In the genomic region with DNA sequence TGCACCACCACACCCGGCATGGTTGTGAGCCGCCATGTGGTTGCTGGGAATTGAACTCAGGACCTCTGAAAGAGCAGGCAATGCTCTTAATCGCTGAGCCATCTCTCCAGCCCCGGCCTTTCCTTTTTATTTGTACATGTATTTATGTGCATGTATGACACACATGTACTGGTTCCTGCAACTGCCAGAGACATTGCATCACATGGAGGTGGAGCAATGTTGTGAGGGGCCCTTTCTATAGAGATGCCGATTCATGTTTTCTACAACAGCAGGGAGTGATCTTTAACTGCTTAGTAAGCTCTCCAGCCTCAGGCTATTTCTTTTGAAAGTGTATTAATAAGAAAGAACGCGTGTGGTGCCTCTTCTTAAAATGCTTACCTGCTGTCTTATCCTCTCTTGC, we compare ENCODE assay signal across 18 mouse cellular contexts. TPM values are rescaled to one million over a fixed set of nuclear protein-coding genes. Genes with fewer than 3 reads are reported as not detected.
DNase-seq lines count a peak whose midpoint lies in the region; ATAC-seq and TF ChIP-seq lines count a peak whose summit lies in the region.
"Had no signal": no experiment of that assay in that cellular context is flagged by ENCODE, and none has a peak within 500 bp of the region (broad histone marks: within the 10 kb centered on the region; RNA-seq: fewer than 3 reads in every experiment).

No protein-coding gene starts in this region.

- H3K4me1 ChIP-seq in stomach, postnatal 0 days (replicated peaks; ENCODE audit: control insufficient read depth, insufficient read depth), result no peaks in the 10 kb centered on the region
- H3K4me1 ChIP-seq in midbrain, postnatal 0 days (ENCODE audit: insufficient read depth, low read length), result no peaks in the 10 kb centered on the region
- H3K4me1 ChIP-seq in heart, embryonic 10.5 days, result no peaks in the 10 kb centered on the region
- H3K4me1 ChIP-seq: embryonic facial prominence, embryonic 10.5 days; forebrain, embryonic 13.5 days; hindbrain, embryonic 10.5 days; intestine, embryonic 15.5 days had no signal

- no peak overlapping the region for H3K27ac ChIP-seq in stomach, postnatal 0 days (replicated peaks)
- no peak overlapping the region for H3K27ac ChIP-seq in midbrain, postnatal 0 days (ENCODE audit: low read depth, low read length)
- no peak overlapping the region for H3K27ac ChIP-seq in heart, embryonic 10.5 days
- H3K27ac ChIP-seq: embryonic facial prominence, embryonic 10.5 days; forebrain, embryonic 13.5 days; hindbrain, embryonic 10.5 days; hindbrain, embryonic 14.5 days; intestine, embryonic 15.5 days had no signal

- TF ChIP-seq EP300 in stomach, postnatal 0 days (optimal IDR thresholded peaks at IDR 0.05), result no peak

- H3K4me2 ChIP-seq in stomach, postnatal 0 days (replicated peaks; ENCODE audit: low read depth), result no peak overlapping the region
- no peak overlapping the region for H3K4me2 ChIP-seq in midbrain, postnatal 0 days (ENCODE audit: low read depth, low read length, poor library complexity, severe bottlenecking)
- H3K4me2 ChIP-seq: forebrain, embryonic 13.5 days; heart, embryonic 11.5 days; hindbrain, embryonic 14.5 days; intestine, embryonic 15.5 days had no signal

- no peak overlapping the region for H3K9ac ChIP-seq in stomach, postnatal 0 days (ENCODE audit: low read length)
- H3K9ac ChIP-seq in midbrain, postnatal 0 days (replicated peaks; ENCODE audit: low read length, poor library complexity, severe bottlenecking), result no peak overlapping the region
- H3K9ac ChIP-seq: forebrain, embryonic 13.5 days; forebrain, postnatal 0 days; hindbrain, embryonic 14.5 days; intestine, embryonic 15.5 days had no signal

- no peak for TF ChIP-seq CTCF in stomach, postnatal 0 days (IDR thresholded peaks at IDR 0.05; ENCODE audit: low read depth)
- no peak for TF ChIP-seq CTCF in midbrain, postnatal 0 days (IDR thresholded peaks at IDR 0.05)

- H3K4me3 ChIP-seq in stomach, postnatal 0 days (ENCODE audit: low read depth, low read length), result no peak overlapping the region
- H3K4me3 ChIP-seq in midbrain, postnatal 0 days (ENCODE audit: low read depth, low read length), result no peak overlapping the region
- H3K4me3 ChIP-seq in heart, embryonic 10.5 days, result no peak overlapping the region
- H3K4me3 ChIP-seq: embryonic facial prominence, embryonic 10.5 days; forebrain, embryonic 13.5 days; hindbrain, embryonic 10.5 days; intestine, embryonic 15.5 days had no signal

- H3K9me3 ChIP-seq in stomach, postnatal 0 days (ENCODE audit: control insufficient read depth, low read length), result no peaks in the 10 kb centered on the region
- H3K9me3 ChIP-seq in midbrain, postnatal 0 days (ENCODE audit: low read length), result no peaks in the 10 kb centered on the region
- H3K9me3 ChIP-seq in heart, embryonic 10.5 days, result no peaks in the 10 kb centered on the region
- H3K9me3 ChIP-seq: embryonic facial prominence, embryonic 10.5 days; forebrain, embryonic 13.5 days; hindbrain, embryonic 10.5 days; intestine, embryonic 15.5 days had no signal

- H3K36me3 ChIP-seq in stomach, postnatal 0 days (ENCODE audit: control insufficient read depth, insufficient read depth, low read length), result peaks cover 27% of the 10 kb centered on the region
- H3K36me3 ChIP-seq in midbrain, postnatal 0 days (ENCODE audit: insufficient read depth, low read length), result peaks cover 39% of the 10 kb centered on the region
- peaks cover 96% of the 10 kb centered on the region for H3K36me3 ChIP-seq in heart, embryonic 10.5 days

- H3K27me3 ChIP-seq in stomach, postnatal 0 days (ENCODE audit: control insufficient read depth, insufficient read depth, low read length), result no peaks in the 10 kb centered on the region
- no peaks in the 10 kb centered on the region for H3K27me3 ChIP-seq in midbrain, postnatal 0 days (ENCODE audit: insufficient read depth, low read length)
- H3K27me3 ChIP-seq in heart, embryonic 10.5 days (ENCODE audit: insufficient read depth, poor library complexity, severe bottlenecking), result no peaks in the 10 kb centered on the region
- H3K27me3 ChIP-seq: forebrain, embryonic 13.5 days; intestine, embryonic 15.5 days had no signal

- peak; percentile 29 for DNase-seq in 3T3-L1 (ENCODE audit: low read depth, low spot score)
- peak; percentile 76 for DNase-seq in 416B (ENCODE audit: low read depth)
- no peak for DNase-seq in stomach, postnatal 0 days (ENCODE audit: low spot score)
- DNase-seq in midbrain, postnatal 0 days (ENCODE audit: low spot score), result no peak
- DNase-seq in heart, embryonic 10.5 days (ENCODE audit: low spot score), result no peak
- DNase-seq: adrenal gland, postnatal 10 days; cerebellum, adult 18-20 months; cerebellum, adult 9-11 months; forebrain, postnatal 0 days; gastrocnemius, postnatal 25 days; heart, adult 18-20 months had no signal

- 80% methylated on average over 7 of the region's 7 CpGs for WGBS in stomach, postnatal 0 days
- WGBS in midbrain, postnatal 0 days, result 85% methylated on average over 7 of the region's 7 CpGs
- 95% methylated on average over 7 of the region's 7 CpGs for WGBS in heart, embryonic 10.5 days

- ATAC-seq in granulocyte monocyte progenitor cell, adult 5-6 weeks (replicated peaks; ENCODE audit: poor library complexity, severe bottlenecking), result peak; percentile 94
- ATAC-seq in stomach, postnatal 0 days (ENCODE audit: low FRiP score, low TSS enrichment), result 0 out of 2 replicates have a peak, but pooled peaks have one; percentile 40
- no peak for ATAC-seq in midbrain, postnatal 0 days (ENCODE audit: low FRiP score)
- ATAC-seq: forebrain, embryonic 13.5 days; forebrain, postnatal 0 days; intestine, embryonic 15.5 days had no signal

RNA-seq across cellular contexts. Expression of a gene that starts 49.6 kb away (rescaled TPM):
- total RNA-seq in granulocyte monocyte progenitor cell, adult 5-6 weeks (2014; fragmentation: Nextera tagmentation), result 78.3 and 87.5 TPM in 2 replicates
- total RNA-seq in granulocyte monocyte progenitor cell, adult 5-6 weeks (2017), result 41.5 and 65.1 TPM in 2 replicates
- polyA plus RNA-seq in stomach, postnatal 0 days (2015; fragmentation: Nextera tagmentation; extraction: Ambion mirVana), result 51.9 and 54.8 TPM in 2 replicates
- total RNA-seq in midbrain, postnatal 0 days (2014; rRNA removed), result 49.3 and 66.4 TPM in 2 replicates
- polyA plus RNA-seq in midbrain, postnatal 0 days (2015; fragmentation: Nextera tagmentation; extraction: Ambion mirVana), result 132 and 144 TPM in 2 replicates
- 63.2 and 69.0 TPM in 2 replicates for polyA plus RNA-seq in heart, embryonic 10.5 days (2016; fragmentation: Nextera tagmentation; extraction: Ambion mirVana)

Comparison
In these comparisons a context has a peak if more than half of its experiments do, and no peak if none do; other contexts are left out.
1. DNase-seq: peak in 3T3-L1 (single experiment) and 416B (single experiment); none in stomach, postnatal 0 days (single experiment), midbrain, postnatal 0 days (single experiment) and heart, embryonic 10.5 days (single experiment).